Mouse (Mus musculus) heart, embryonic 15.5 days (tissue): ENCODE data around the gene Tfr2. TPM values are rescaled to one million over a fixed set of nuclear protein-coding genes. Genes with fewer than 3 reads are reported as not detected.
A peak's percentile ranks its signal among the peaks of the same experiment; 100 is the strongest.

Experiments used
- ATAC-seq: fragments of 200-750 bp; cut with Nextera tagmentation; replicated peaks from 2 replicates; pipeline ENCODE4 v1.8.0; 2017; ENCODE audit warnings: low read depth, moderate TSS enrichment; ENCODE audit not compliant: insufficient number of reproducible peaks, insufficient read depth, low FRiP score
- H3K27ac ChIP-seq: fragments of 300-500 bp; sonication (generic); 2 replicates; pipeline ENCODE4 v1.5.1; 2015; ENCODE audit warnings: mild to moderate bottlenecking, inconsistent platforms
- H3K27me3 ChIP-seq: fragments of 300-500 bp; sonication (generic); 2 replicates; pipeline ENCODE4 v1.6.1; 2015; ENCODE audit warnings: inconsistent platforms
- H3K36me3 ChIP-seq: fragments of 300-500 bp; sonication (generic); 2 replicates; pipeline ENCODE4 v1.6.1; 2015; ENCODE audit warnings: mild to moderate bottlenecking, inconsistent platforms
- H3K4me1 ChIP-seq: fragments of 300-500 bp; sonication (generic); replicated peaks from 2 replicates; pipeline ENCODE4 v1.6.1; 2015; ENCODE audit warnings: inconsistent platforms
- H3K4me2 ChIP-seq: fragments of 300-500 bp; sonication (generic); 2 replicates; pipeline ENCODE4 v1.6.1; 2015; ENCODE audit warnings: inconsistent platforms, mild to moderate bottlenecking, moderate library complexity
- H3K4me3 ChIP-seq: fragments of 300-500 bp; sonication (generic); 2 replicates; pipeline ENCODE4 v1.5.1; 2015; ENCODE audit warnings: mild to moderate bottlenecking, inconsistent platforms
- H3K9ac ChIP-seq: fragments of 300-500 bp; sonication (generic); 2 replicates; pipeline ENCODE4 v1.6.1; 2015; ENCODE audit warnings: mild to moderate bottlenecking, inconsistent platforms
- H3K9me3 ChIP-seq: fragments of 300-500 bp; sonication (generic); replicated peaks from 2 replicates; pipeline ENCODE4 v1.6.1; 2016; ENCODE audit warnings: inconsistent platforms
- WGBS: fragments of 180-500 bp; shearing (Covaris S2); methylation state at CpG from one replicate; pipeline ENCODE4 v1.1.7; 2015; ENCODE audit warnings: mixed read lengths; 5-methylcytosine and 5-hydroxymethylcytosine counted together
- polyA plus RNA-seq: library from polyadenylated mRNA; unstranded; fragments of >200 nt; fragmentation: Nextera tagmentation; extraction: Ambion mirVana; gene quantifications from 2 replicates; pipeline ENCODE4 v1.2.1, GENCODE M21; 2015

Tfr2 gene
- 0.31 and 1.3 TPM in 2 replicates for polyA plus RNA-seq

- no peak within 1 kb of the TSS for H3K4me3 ChIP-seq
- no peaks in the 10 kb centered on the region for H3K9me3 ChIP-seq
- H3K9ac ChIP-seq, result no peak within 1 kb of the TSS
- H3K27ac ChIP-seq, result no peak within 1 kb of the TSS
- no peaks in the 10 kb centered on the region for H3K36me3 ChIP-seq
- WGBS, result 26% methylated on average over 9 of the region's 9 CpGs
- peak; percentile 71; the same call in 1 of the 2 replicates for ATAC-seq
- H3K4me2 ChIP-seq, result peak within 1 kb of the TSS; percentile 8; the same call in 1 of the 2 replicates
- peaks cover 8% of the 10 kb centered on the region; the same call in 1 of the 2 replicates for H3K4me1 ChIP-seq
- peaks cover 11% of the 10 kb centered on the region; the same call in 1 of the 2 replicates for H3K27me3 ChIP-seq
Observed at GRCm38 (mm10) chr5:137569665-137570064, at the start of gene Tfr2. Gene Tfr2 (plus strand): TSS chr5:137569840.

GRCm38 (mm10) chr5:137521861-137522260 is 47.8 kb upstream of the Tfr2 start:
- WGBS, result 80% methylated on average over 9 of the region's 9 CpGs

GRCm38 (mm10) chr5:137522711-137523110 is 46.9 kb upstream of the Tfr2 start:
- Histone ChIP-seq H3K36me3 (peaks cover 90% of the 10 kb centered on the region), H3K9me3 (no peaks in the 10 kb centered on the region), H3K9ac (no peak overlapping the region), H3K27ac (no peak overlapping the region), H3K4me3 (no peak overlapping the region), H3K27me3 (no peaks in the 10 kb centered on the region), H3K4me2 (no peak overlapping the region), H3K4me1 (peaks cover 16% of the 10 kb centered on the region)
- no peak for ATAC-seq
- 78% methylated on average over 11 of the region's 11 CpGs for WGBS

More at GRCm38 (mm10) chr5:137521861-137522260, 47.8 kb upstream of the Tfr2 start:
- Histone ChIP-seq H3K4me1 (peaks cover 13% of the 10 kb centered on the region), H3K36me3 (peaks cover 83% of the 10 kb centered on the region), H3K9me3 (no peaks in the 10 kb centered on the region), H3K27me3 (no peaks in the 10 kb centered on the region), H3K4me2 (no peak overlapping the region), H3K27ac (no peak overlapping the region), H3K4me3 (no peak overlapping the region), H3K9ac (no peak overlapping the region)
- ATAC-seq, result no peak

- Histone ChIP-seq H3K9ac (no peak overlapping the region), H3K9me3 (no peaks in the 10 kb centered on the region), H3K36me3 (peaks cover 95% of the 10 kb centered on the region), H3K4me1 (peaks cover 22% of the 10 kb centered on the region), H3K4me3 (no peak overlapping the region), H3K27ac (no peak overlapping the region), H3K27me3 (no peaks in the 10 kb centered on the region), H3K4me2 (no peak overlapping the region)
- ATAC-seq, result no peak
- WGBS, result 82% methylated on average over 25 of the region's 25 CpGs
Observed at GRCm38 (mm10) chr5:137523396-137524250, 46.0 kb upstream of the Tfr2 start.

- peaks cover 95% of the 10 kb centered on the region for H3K36me3 ChIP-seq
- ATAC-seq, result no peak
- H3K4me2 ChIP-seq, result no peak overlapping the region
- H3K4me3 ChIP-seq, result no peak overlapping the region
- 84% methylated on average over 8 of the region's 8 CpGs for WGBS
- H3K9ac ChIP-seq, result no peak overlapping the region
- no peak overlapping the region for H3K27ac ChIP-seq
- H3K9me3 ChIP-seq, result no peaks in the 10 kb centered on the region
- no peaks in the 10 kb centered on the region for H3K27me3 ChIP-seq
- H3K4me1 ChIP-seq, result peaks cover 26% of the 10 kb centered on the region
Observed at GRCm38 (mm10) chr5:137524251-137524515, 45.5 kb upstream of the Tfr2 start.

- H3K4me1 ChIP-seq, result peaks cover 31% of the 10 kb centered on the region
- H3K4me3 ChIP-seq, result no peak overlapping the region
- WGBS, result 82% methylated on average over 13 of the region's 13 CpGs
- no peak overlapping the region for H3K9ac ChIP-seq
- no peak overlapping the region for H3K27ac ChIP-seq
- H3K27me3 ChIP-seq, result no peaks in the 10 kb centered on the region
- H3K36me3 ChIP-seq, result peaks cover 95% of the 10 kb centered on the region
- ATAC-seq, result no peak
- no peak overlapping the region for H3K4me2 ChIP-seq
- H3K9me3 ChIP-seq, result no peaks in the 10 kb centered on the region
Observed at GRCm38 (mm10) chr5:137524671-137525070, 45.0 kb upstream of the Tfr2 start.

GRCm38 (mm10) chr5:137525511-137525910 is 44.1 kb upstream of the Tfr2 start:
- no peaks in the 10 kb centered on the region for H3K9me3 ChIP-seq
- no peak overlapping the region for H3K4me3 ChIP-seq
- H3K9ac ChIP-seq, result no peak overlapping the region
- H3K27ac ChIP-seq, result no peak overlapping the region
- WGBS, result 76% methylated on average over 16 of the region's 16 CpGs
- H3K27me3 ChIP-seq, result no peaks in the 10 kb centered on the region
- H3K36me3 ChIP-seq, result peaks cover 88% of the 10 kb centered on the region
- H3K4me2 ChIP-seq, result no peak overlapping the region
- no peak for ATAC-seq
- peaks cover 40% of the 10 kb centered on the region for H3K4me1 ChIP-seq

- Histone ChIP-seq H3K4me2 (no peak overlapping the region), H3K27ac (peak overlapping the region; percentile 41), H3K9ac (peak overlapping the region; percentile 7; the same call in 1 of the 2 replicates), H3K36me3 (peaks cover 79% of the 10 kb centered on the region), H3K4me3 (no peak overlapping the region), H3K4me1 (peaks cover 47% of the 10 kb centered on the region), H3K27me3 (no peaks in the 10 kb centered on the region), H3K9me3 (no peaks in the 10 kb centered on the region)
- no peak for ATAC-seq
- 45% methylated on average over 16 of the region's 16 CpGs for WGBS
Observed at GRCm38 (mm10) chr5:137526192-137526936, 43.3 kb upstream of the Tfr2 start.

- Histone ChIP-seq H3K9me3 (no peaks in the 10 kb centered on the region), H3K4me2 (no peak overlapping the region), H3K27me3 (no peaks in the 10 kb centered on the region), H3K4me1 (peaks cover 47% of the 10 kb centered on the region), H3K27ac (no peak overlapping the region), H3K36me3 (peaks cover 69% of the 10 kb centered on the region), H3K9ac (no peak overlapping the region), H3K4me3 (no peak overlapping the region)
- whole genome bisulfite sequencing, result 71% methylated on average over 1 of the region's 1 CpGs
- no peak for ATAC-seq
Observed at GRCm38 (mm10) chr5:137527413-137527812, 42.2 kb upstream of the Tfr2 start.

GRCm38 (mm10) chr5:137528247-137528968 is 41.2 kb upstream of the Tfr2 start:
- Histone ChIP-seq H3K36me3 (peaks cover 59% of the 10 kb centered on the region), H3K9me3 (no peaks in the 10 kb centered on the region), H3K4me2 (no peak overlapping the region), H3K9ac (no peak overlapping the region), H3K4me3 (no peak overlapping the region), H3K27me3 (no peaks in the 10 kb centered on the region), H3K4me1 (peaks cover 47% of the 10 kb centered on the region), H3K27ac (no peak overlapping the region)
- no peak for ATAC-seq
- WGBS, result 78% methylated on average over 22 of the region's 22 CpGs
